Mouse (Mus musculus) small intestine, adult 2 months (tissue): Measurements from ENCODE around the gene Plcxd3. TPM values are rescaled to one million over a fixed set of nuclear protein-coding genes. Genes with fewer than 3 reads are reported as not detected.

Experiments used
- H3K27ac ChIP-seq: fragments of 200-500 bp; 2 replicates; pipeline ENCODE4 v1.5.1; 2012; ENCODE audit warnings: low read depth, low read length, control low read depth, inconsistent platforms; ENCODE audit not compliant: insufficient read depth
- H3K27me3 ChIP-seq: fragments of 200-500 bp; 2 replicates; pipeline ENCODE4 v1.6.1; 2012; ENCODE audit warnings: mild to moderate bottlenecking, moderate library complexity, low read length, inconsistent platforms; ENCODE audit not compliant: control insufficient read depth, insufficient read depth
- H3K36me3 ChIP-seq: fragments of 200-500 bp; 2 replicates; pipeline ENCODE4 v1.6.1; 2012; ENCODE audit warnings: mild to moderate bottlenecking, low read length, control low read depth, inconsistent platforms; ENCODE audit not compliant: control insufficient read depth, insufficient read depth
- H3K4me1 ChIP-seq: fragments of 200-500 bp; 2 replicates; pipeline ENCODE4 v1.6.1; 2012; ENCODE audit warnings: low read length, inconsistent platforms, mixed read lengths; ENCODE audit not compliant: control insufficient read depth, insufficient read depth, insufficient read length
- H3K4me3 ChIP-seq: fragments of 200-500 bp; 2 replicates; pipeline ENCODE4 v1.5.1; 2012; ENCODE audit warnings: low read depth, mild to moderate bottlenecking, control low read depth, inconsistent platforms, low read length, moderate library complexity
- CTCF ChIP-seq: fragments of 200-500 bp; IDR thresholded peaks from 2 replicates; pipeline ENCODE4 v1.5.1; 2012; ENCODE audit warnings: low read depth, mild to moderate bottlenecking, control low read depth, inconsistent platforms, low read length, moderate library complexity, mixed read lengths; ENCODE audit not compliant: insufficient replicate concordance, insufficient read length; ENCODE audit errors: extremely low read depth
- POLR2A ChIP-seq: fragments of 200-500 bp; IDR thresholded peaks from 2 replicates; pipeline ENCODE4 v1.6.1; 2012; ENCODE audit warnings: low read depth, mild to moderate bottlenecking, control low read depth, inconsistent platforms, low read length, moderate library complexity
- WGBS: fragments of 180-500 bp; shearing (Covaris S2); methylation state at CpG from one replicate; pipeline ENCODE4 v1.1.7; 2018; 5-methylcytosine and 5-hydroxymethylcytosine counted together
- polyA plus RNA-seq: library from polyadenylated mRNA; depleted of rRNA; stranded (reverse); fragments of >200 nt; gene quantifications from 2 replicates; pipeline ENCODE4 v1.2.3, GENCODE M21; 2012; rRNA removed

Gene Plcxd3
- polyA plus RNA-seq = 0.04 TPM in 1 of 2 replicates, not detected in the other

- Histone ChIP-seq H3K36me3 (no peaks in the 10 kb centered on the region), H3K4me3 (peak within 1 kb of the TSS; percentile 49), H3K27me3 (no peaks in the 10 kb centered on the region), H3K27ac (no peak within 1 kb of the TSS), H3K4me1 (0 out of 2 replicates have a peak, but pooled peaks cover 3% of the 10 kb centered on the region)
- 2% methylated on average over 33 of the region's 33 CpGs for WGBS
- TF ChIP-seq CTCF (no peak), POLR2A (no peak)
Measured at GRCm38 (mm10) chr15:4375423-4376220, at the start of gene Plcxd3. Gene Plcxd3 (plus strand): TSS chr15:4375491.

- H3K27ac ChIP-seq = no peak overlapping the region
- H3K27me3 ChIP-seq = no peaks in the 10 kb centered on the region
- H3K4me3 ChIP-seq = no peak overlapping the region
- TF ChIP-seq POLR2A (no peak), CTCF (no peak)
- no peaks in the 10 kb centered on the region for H3K4me1 ChIP-seq
- WGBS = 71% methylated on average over 4 of the region's 4 CpGs
- no peaks in the 10 kb centered on the region for H3K36me3 ChIP-seq
Measured at GRCm38 (mm10) chr15:4331867-4332266, 43.4 kb upstream of the Plcxd3 start.

GRCm38 (mm10) chr15:4341620-4342019, 33.7 kb upstream of the Plcxd3 start:
- H3K27ac ChIP-seq = no peak overlapping the region
- TF ChIP-seq CTCF (no peak), POLR2A (no peak)
- H3K27me3 ChIP-seq = no peaks in the 10 kb centered on the region
- H3K36me3 ChIP-seq = no peaks in the 10 kb centered on the region
- H3K4me1 ChIP-seq = no peaks in the 10 kb centered on the region
- WGBS = 50% methylated on average over 4 of the region's 4 CpGs
- no peak overlapping the region for H3K4me3 ChIP-seq

GRCm38 (mm10) chr15:4348816-4349553, 26.3 kb upstream of the Plcxd3 start:
- 18% methylated on average over 7 of the region's 7 CpGs for WGBS
- no peaks in the 10 kb centered on the region for H3K4me1 ChIP-seq
- H3K36me3 ChIP-seq = no peaks in the 10 kb centered on the region
- TF ChIP-seq CTCF (no peak), POLR2A (no peak)
- H3K27me3 ChIP-seq = no peaks in the 10 kb centered on the region
- no peak overlapping the region for H3K4me3 ChIP-seq
- H3K27ac ChIP-seq = no peak overlapping the region

GRCm38 (mm10) chr15:4356397-4356796, 18.9 kb upstream of the Plcxd3 start:
- Histone ChIP-seq H3K27me3 (no peaks in the 10 kb centered on the region), H3K36me3 (no peaks in the 10 kb centered on the region), H3K4me1 (no peaks in the 10 kb centered on the region), H3K4me3 (no peak overlapping the region), H3K27ac (no peak overlapping the region)
- TF ChIP-seq CTCF (no peak), POLR2A (no peak)
- WGBS = 64% methylated on average over 11 of the region's 11 CpGs

GRCm38 (mm10) chr15:4357706-4358105, 17.6 kb upstream of the Plcxd3 start:
- TF ChIP-seq CTCF (no peak), POLR2A (no peak)

GRCm38 (mm10) chr15:4367801-4368200, 7.5 kb upstream of the Plcxd3 start:
- no peak for TF ChIP-seq POLR2A
- no peak for TF ChIP-seq CTCF
- Histone ChIP-seq H3K36me3 (no peaks in the 10 kb centered on the region), H3K27me3 (no peaks in the 10 kb centered on the region), H3K27ac (no peak overlapping the region), H3K4me1 (no peaks in the 10 kb centered on the region), H3K4me3 (no peak overlapping the region)
- WGBS = 57% methylated on average over 2 of the region's 2 CpGs

More at GRCm38 (mm10) chr15:4357706-4358105, 17.6 kb upstream of the Plcxd3 start:
- H3K27me3 ChIP-seq = no peaks in the 10 kb centered on the region
- 85% methylated on average over 4 of the region's 4 CpGs for WGBS
- no peak overlapping the region for H3K27ac ChIP-seq
- H3K36me3 ChIP-seq = no peaks in the 10 kb centered on the region
- H3K4me1 ChIP-seq = no peaks in the 10 kb centered on the region
- no peak overlapping the region for H3K4me3 ChIP-seq
